Mouse (Mus musculus) cerebellum, adult 11 months (tissue): ENCODE measurements around the gene Frmd6.
A peak's percentile ranks its signal among the peaks of the same experiment; 100 is the strongest.

Source experiments
- DNase-seq: peaks from one replicate; pipeline ENCODE4 v3.0.0; 2022

The Frmd6 gene

GRCm38 (mm10) chr12:70824729-70825650, at the start of gene Frmd6:
Frmd6 (plus strand) TSS chr12:70825514.
- DNase-seq, result peak; percentile 91

GRCm38 (mm10) chr12:70775609-70776008, 49.7 kb upstream of the Frmd6 start:
- DNase-seq, result no peak

GRCm38 (mm10) chr12:70776683-70777082, 48.6 kb upstream of the Frmd6 start:
- DNase-seq, result no peak

- no peak for DNase-seq
These were observed 47.8 kb upstream of the Frmd6 start for GRCm38 (mm10) chr12:70777466-70777865.

GRCm38 (mm10) chr12:70777866-70778265, 47.4 kb upstream of the Frmd6 start:
- no peak for DNase-seq

- no peak for DNase-seq
These were observed 47.0 kb upstream of the Frmd6 start for GRCm38 (mm10) chr12:70778271-70778670.

- no peak for DNase-seq
These were observed 46.6 kb upstream of the Frmd6 start for GRCm38 (mm10) chr12:70778724-70779123.

- no peak for DNase-seq
These were observed 42.3 kb upstream of the Frmd6 start for GRCm38 (mm10) chr12:70783049-70783448.

GRCm38 (mm10) chr12:70783475-70784239, 41.7 kb upstream of the Frmd6 start:
- DNase-seq, result no peak

GRCm38 (mm10) chr12:70784240-70784705, 41.0 kb upstream of the Frmd6 start:
- no peak for DNase-seq

GRCm38 (mm10) chr12:70789341-70789740, 36.0 kb upstream of the Frmd6 start:
- DNase-seq, result no peak

- DNase-seq, result no peak
These were observed 32.0 kb upstream of the Frmd6 start for GRCm38 (mm10) chr12:70793291-70793690.

- no peak for DNase-seq
These were observed 30.5 kb upstream of the Frmd6 start for GRCm38 (mm10) chr12:70794543-70795388.

- no peak for DNase-seq
These were observed 30.0 kb upstream of the Frmd6 start for GRCm38 (mm10) chr12:70795389-70795711.

GRCm38 (mm10) chr12:70798496-70798895, 26.8 kb upstream of the Frmd6 start:
- DNase-seq, result no peak

- DNase-seq, result no peak
These were observed 25.9 kb upstream of the Frmd6 start for GRCm38 (mm10) chr12:70799231-70800002.

GRCm38 (mm10) chr12:70800086-70800485, 25.2 kb upstream of the Frmd6 start:
- no peak for DNase-seq

GRCm38 (mm10) chr12:70801361-70801760, 24.0 kb upstream of the Frmd6 start:
- DNase-seq, result no peak

GRCm38 (mm10) chr12:70803494-70803893, 21.8 kb upstream of the Frmd6 start:
- DNase-seq, result no peak

GRCm38 (mm10) chr12:70804989-70805388, 20.3 kb upstream of the Frmd6 start:
- no peak for DNase-seq

- DNase-seq, result no peak
These were observed 17.8 kb upstream of the Frmd6 start for GRCm38 (mm10) chr12:70807543-70807942.

GRCm38 (mm10) chr12:70807975-70808374, 17.3 kb upstream of the Frmd6 start:
- DNase-seq, result no peak
